Mouse (Mus musculus): ENCODE measurements around the gene Myrip. TPM values are rescaled to one million over a fixed set of nuclear protein-coding genes. Genes with fewer than 3 reads are reported as not detected.
"Not testable (repeated sequence)": the region's sequence is repeated elsewhere in the genome, so short reads cannot be mapped to it uniquely, and the experiment has no call there.

Myrip gene
- 10 to 100 TPM in 1 of 4 experiments, 1 to 10 TPM in 3; 5.5 to 10.8 (median 7.0) TPM for total RNA-seq (2022)

DNA sequence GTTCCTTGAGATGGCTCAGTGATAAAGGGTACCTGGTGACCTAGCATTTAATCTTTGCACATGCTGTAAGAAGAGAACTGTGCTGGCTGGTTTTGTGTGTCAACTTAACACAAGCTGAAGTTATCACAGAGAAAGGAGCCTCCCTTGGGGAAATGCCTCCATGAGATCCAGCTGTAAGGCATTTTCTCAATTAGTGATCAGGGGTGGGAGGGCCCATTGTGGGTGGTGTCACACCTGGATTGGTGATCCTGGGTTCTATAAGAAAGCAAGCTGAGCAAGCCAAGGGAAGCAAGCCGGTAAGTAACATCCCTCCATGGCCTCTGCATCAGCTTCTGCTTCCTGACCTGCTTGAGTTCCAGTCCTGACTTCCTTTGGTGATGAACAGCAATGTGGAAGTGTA lies at the start of gene Myrip:
TSS of gene Myrip (plus strand) at position 301 of the 400 bp plus-strand sequence.
- DNase-seq = not testable (repeated sequence)

DNA sequence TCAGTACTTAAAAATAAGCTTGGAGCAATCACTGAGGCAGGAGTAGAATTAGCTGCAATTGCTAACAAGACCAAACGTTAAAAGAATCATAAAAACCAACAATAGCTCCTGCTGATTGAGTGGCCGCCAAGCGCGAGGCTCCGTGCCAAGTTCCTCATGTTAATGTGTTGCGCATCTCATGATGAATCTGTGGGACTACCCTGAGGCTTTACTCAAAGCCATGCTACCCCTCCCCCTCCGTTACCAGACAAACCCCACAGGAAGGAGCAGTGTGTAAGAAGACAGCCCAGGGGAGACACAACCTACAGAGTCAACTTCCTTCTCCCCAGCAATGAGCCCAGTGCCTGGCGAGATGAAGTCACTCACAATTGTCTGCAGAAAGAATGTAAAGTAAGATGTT lies 41.5 kb upstream of the Myrip start:
- no peak for DNase-seq

DNA sequence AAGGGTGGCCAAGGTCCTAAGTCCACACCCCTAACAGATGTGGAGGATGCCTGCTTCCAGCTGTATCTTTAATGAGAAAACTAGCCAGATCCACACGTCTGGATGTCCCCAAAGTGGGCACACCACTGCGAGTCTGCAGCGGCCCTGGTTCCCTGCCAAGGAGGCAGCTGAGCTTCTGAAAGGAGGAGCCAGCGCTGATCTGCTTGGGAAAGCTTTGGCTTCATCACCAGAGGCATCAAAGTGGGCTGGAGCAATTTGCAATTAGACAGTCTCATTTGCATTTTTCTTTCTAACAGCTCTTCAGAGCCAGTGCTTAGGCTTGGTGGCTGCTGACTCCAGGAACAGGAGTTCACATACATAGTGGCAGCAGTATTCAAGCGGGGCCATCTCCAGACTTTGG lies 37.3 kb upstream of the Myrip start:
- DNase-seq = no peak

DNA sequence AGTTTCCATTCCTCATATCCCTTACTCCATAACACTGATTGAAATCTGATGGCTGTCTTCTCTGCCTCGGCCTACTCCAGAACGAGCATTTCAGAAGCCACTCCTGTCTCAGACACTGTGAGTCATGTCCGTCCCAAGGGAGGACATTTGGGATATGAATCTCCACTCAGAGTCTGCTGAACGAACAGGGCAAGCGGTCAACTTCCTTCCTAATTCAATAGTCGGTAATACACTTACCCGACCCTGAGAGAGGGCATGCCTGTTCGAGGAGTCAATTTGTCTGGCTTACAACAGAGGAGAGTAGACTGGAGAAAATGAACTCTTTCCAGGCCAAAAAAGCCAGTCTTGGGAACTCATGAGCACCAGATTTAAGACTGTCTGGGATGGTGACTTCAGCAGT lies 28.2 kb upstream of the Myrip start:
- peak; percentile 57 for DNase-seq

DNA sequence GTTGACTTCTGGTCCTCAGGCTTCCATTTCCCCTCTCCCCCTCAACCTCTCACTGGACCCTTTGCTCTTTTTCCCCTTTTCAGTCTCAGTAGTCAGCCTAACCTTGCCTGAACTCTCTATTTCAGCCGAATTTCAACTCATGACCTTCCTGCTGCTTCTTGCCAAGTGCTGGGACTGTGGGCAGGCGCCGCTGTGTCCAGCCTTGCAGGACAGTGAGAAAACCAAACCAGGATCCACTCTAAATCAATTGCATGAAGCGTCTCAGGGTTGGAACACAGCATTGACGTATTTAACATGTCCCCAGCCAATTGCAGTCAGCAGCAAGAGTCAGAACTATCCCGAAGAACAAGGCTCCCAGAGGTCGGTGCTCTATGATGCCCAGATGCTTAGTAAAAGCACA lies 26.1 kb upstream of the Myrip start:
- DNase-seq = peak; percentile 29

DNA sequence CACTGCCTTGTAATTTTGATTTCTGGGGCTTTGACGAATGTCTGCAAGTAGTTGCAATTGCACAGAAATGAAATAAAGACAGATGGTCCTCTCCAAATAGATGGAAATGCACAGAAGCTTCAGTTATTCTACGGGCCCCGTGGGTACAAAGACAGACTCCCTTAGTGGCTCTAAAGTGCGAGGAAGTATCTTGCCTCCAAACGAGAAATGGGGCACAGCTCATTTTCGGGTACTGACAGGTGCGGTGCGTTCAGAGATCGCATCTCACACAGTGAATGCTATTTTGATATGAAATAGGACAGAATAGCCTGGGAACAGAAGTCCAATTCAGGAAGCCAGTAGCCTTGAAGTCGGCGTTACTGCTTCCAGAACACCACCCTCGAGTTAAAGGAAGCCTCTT lies 20.2 kb upstream of the Myrip start:
- DNase-seq = no peak

DNA sequence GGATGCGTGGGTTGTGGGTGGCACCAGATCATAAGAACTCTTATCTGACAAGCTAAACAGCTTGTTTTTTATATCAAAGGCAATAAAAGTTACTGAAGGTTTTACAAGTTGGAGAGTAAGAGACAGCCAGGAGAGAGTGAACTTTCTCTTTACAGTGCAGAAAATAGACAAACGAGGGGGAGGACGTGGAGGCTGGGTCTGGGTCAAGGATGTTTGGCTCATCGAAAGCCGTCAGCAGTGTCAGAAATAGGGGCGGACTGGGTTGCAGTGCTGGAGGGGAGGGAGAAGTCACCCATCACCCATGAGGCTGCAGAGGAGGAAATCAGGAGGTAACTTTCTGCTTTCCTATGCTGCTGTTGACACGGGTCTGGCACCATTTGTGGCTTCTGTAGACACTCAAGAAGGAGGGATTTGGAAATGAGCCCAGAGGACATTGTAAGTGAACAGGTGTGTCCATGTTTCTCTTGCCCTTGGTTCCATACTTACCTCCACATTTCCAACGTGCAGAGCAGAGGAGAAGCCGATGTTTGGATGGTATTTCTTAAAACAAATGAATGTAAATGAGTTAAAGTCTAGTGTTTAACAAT lies 18.8 kb upstream of the Myrip start:
- no peak for DNase-seq

DNA sequence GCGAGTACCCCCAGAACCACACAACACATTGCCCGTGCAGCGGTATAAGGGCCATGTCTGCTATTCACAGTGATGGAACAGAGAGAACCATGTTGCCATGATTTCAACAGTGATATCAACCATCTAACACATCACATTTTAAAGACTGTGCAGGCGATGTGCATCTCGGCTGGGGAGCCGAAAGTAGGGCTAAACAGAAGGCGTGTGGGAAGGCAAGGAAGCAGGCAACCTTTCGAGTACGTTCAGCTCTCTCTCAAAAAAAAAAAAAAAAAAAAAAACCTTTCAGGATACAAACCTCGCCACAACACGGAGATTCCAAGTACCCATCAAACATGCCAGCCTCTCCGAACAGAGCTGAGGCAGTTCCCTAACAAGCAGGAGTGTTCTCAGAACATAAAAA lies 17.8 kb upstream of the Myrip start:
- DNase-seq = no peak

DNA sequence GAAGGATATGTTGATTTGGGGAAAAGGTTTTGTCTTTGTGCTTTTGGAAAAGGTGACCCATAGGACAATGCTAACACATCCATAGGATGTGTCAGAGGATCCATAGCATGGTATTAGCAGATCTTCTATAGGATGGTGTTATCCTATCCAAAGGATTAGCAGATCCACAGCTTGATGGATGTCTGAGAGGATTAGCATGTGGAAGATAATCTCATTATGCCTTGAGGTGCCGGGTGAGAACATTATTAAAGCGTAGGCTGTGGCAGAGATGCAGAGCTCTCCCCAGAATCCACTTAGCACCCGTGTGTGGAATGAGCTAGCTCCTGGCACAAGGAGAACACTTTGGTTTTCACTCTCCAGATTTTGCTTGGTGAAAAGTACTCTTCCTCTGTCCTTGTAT lies 13.3 kb upstream of the Myrip start:
- no peak for DNase-seq

DNA sequence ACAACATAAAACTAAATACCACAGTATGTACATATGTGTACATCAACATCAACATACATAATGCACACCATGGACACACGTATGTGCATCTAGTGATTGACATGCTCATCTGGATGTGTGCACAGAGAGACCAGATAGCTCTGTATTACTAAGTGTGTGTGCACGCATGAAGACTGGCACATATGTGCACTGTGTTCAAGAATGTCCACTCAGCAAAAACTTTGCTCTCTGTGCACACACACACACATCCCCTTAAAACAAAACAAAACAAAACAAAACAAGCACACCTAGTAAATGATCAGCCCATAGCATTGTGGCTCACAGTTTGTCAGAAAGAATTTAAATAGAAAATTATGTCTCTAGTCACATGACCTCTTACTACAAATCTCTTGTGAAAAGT lies 10.9 kb upstream of the Myrip start:
- DNase-seq = no peak

DNA sequence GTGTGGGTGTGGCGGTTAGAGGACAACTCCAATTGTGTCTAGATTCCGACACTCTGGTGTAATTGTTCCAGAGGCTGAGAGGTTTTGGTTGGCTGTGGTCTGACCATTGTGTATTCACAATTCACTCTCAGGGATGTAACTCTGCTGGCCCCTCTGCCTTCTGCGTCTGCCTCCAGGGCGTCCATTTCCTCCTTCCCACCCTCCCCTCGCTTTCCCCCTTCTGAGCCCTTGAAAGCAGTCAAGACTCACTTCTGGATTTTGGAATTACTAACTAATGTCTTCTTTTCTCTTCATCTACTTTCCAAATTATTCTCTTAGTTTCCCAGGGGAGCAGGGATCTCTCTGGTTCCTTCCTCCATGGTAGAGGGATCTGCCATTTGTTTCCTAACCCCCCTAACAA lies 8.8 kb upstream of the Myrip start:
- no peak for DNase-seq

DNA sequence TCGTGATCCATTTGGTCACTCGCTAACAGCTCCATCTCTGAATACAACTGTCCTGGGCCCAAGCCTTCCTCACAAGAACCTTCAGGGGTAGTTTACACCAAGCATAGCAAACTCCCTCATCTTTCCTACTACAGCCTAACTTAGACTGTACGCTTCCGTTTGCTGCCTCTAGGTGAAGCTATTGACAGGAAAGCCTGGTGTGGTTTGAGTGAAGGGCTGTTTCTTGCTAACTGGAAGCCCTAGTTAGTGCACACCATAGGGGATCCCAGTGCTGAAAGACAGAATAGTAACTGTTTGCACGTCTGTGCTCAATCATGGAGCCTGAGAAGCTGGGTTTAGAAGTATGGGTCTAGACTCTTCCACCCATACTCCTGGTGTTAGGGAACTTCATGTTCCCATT lies 5.8 kb upstream of the Myrip start:
- no peak for DNase-seq

DNA sequence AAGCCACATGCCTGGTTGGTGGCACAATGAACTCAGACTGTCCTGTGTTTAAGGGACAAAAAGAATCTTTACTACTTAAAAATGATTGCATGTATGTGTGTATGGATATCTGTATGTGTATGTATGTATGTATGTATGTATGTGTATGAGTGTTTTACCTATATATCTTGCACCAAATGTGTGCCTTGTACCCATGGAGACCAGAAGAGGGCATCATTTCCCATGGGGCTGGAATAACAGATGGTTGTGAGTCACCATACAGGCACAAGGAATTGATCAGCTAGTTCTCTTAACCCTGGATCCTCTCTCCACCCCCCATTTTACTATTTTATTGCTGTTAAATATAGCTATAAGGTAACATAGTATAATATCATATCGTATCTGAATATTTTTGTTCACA lies 4.4 kb upstream of the Myrip start:
- no peak for DNase-seq

DNA sequence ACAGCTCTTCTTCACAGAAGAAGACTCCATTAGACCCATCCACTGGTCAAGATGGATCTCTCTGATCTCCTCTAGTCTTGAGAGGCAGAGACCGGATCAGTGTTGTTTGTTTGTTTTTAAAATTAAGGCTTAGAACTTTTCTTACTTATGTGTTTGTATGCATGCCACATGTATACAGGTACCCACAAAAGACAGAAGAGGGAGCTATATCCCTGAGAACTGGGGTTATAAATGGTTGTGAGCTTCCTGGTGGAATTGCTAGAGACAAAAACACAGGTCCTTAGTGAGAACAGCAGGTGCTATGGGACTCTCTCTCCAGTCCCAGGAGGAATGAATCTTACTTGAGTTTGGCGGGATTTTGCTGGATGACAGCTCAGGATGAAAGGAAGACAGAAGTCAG lies 1.9 kb upstream of the Myrip start:
- DNase-seq = no peak

DNA sequence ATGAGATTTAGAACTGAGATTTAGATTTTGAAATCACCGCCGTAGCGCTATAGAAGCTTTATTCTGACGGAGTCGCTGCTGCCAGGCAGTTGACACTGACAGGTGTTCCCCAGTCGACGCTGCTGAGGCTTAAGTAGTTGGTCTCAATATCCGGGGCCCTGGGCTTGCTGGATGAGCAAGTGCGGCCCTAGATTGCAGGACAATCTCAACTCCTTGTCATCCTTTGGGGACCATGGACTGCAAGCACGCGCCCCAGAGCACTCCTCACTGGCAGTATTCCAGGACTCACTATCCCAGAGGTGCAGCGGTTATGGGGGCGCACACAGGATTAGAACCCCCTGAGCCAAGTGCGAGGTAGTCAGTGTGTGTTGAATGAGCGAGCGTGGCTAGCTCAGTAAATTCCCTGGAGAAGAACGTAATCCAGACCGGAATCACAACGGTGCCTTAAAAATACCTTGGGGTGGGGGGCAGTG lies 1.7 kb downstream of the Myrip start:
- no peak for DNase-seq

DNA sequence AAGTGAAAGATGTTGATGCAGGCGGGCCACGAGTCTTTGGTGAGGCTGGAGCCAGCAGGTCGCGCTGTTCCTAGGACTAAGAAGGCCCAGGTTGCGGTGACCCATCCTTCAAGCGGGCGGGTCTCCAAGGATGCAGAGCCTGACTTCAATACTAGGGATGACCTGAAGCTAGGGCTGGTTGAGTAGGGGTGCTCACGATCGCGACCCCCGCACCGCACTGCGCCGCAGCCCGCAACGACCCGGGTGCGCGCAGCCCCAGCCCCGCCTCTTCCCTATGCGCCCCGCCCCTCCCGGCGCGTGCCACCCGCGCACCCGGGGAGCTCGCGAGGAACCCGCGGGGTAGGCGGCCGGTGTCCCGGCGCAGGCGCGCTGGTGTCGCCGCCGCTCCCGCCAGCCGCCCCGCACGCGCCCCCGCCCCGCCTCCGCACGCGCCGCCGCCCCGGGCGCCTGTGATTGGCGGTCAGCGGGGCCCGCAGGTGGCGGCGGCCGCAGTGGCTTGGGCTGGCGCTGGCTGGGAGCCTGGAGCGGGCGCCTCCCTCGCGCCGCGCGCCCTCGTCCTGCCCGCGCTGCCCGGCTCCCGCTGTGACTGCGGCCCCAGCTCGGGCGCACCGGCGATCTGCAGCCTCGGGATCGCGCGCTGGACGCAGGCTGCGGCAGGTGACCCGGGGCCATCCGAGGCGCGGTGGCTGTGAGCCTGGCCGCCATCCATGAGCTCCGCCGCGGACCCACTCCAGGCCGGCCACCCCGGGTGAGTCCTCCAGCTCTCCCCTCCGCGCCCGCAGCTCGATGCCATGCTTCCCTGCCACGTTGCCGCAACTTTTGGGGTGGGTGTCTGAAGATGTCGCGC lies 2.4 kb downstream of the Myrip start:
- DNase-seq = peak; percentile 34

DNA sequence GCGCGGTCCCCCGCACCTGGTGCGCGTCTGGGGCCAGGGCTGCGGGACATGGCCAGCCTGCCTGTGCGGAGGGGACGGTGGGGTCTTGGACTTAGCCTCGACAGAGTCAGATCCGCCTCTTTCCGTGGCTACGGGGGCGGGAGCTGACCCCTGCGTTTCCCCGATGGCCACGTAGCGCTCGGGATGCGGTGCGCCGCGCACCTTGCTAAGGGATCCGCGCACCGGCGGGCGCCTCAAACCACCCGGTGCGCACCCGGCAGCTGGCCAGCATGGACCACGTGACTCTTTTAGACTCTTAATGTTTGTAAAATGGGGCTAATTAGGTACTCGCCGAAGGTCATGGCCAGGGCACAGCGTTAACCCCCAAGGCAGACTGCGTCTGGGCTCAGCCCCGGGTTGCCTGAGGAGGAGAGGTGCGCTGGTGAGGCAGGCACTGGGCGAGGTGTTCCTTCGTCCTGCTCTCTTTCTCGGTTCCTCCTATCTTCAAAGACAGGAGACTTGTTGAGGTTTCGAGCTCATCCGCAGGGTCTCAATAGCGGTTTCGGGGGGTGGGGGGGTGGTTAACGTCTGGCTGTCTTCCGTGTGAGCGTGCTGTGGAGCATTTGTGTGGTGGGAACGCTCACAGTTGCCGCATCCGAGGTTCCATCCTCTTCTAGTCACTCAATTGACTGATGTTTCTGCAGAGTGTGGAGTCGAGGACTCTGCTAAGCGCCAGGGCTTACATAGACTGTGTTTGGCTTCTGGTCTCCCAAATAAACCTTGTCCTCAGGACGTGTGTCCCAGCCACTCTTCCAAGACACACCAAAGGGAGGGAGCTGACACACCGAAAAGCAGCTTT lies 3.2 kb downstream of the Myrip start:
- DNase-seq = peak; percentile 3

DNA sequence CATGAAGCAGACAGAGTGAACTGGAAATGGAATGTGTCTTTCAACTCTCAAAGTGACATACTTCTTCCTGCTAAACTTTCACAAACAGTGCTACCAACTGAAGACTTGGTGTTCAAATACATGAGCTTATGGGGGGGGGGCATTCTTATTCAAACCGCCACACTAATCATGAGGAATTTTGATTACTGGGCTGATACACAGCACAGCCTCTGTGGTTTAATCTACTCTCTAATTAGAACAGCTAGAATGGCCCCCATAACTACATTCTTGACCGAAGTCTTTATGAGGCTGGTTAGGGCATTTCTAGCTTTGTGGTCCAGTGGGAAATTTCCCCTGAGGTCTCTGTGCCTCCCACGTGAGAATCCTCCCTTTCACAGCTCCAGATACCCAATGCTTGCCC lies 13.9 kb downstream of the Myrip start:
- DNase-seq = no peak

DNA sequence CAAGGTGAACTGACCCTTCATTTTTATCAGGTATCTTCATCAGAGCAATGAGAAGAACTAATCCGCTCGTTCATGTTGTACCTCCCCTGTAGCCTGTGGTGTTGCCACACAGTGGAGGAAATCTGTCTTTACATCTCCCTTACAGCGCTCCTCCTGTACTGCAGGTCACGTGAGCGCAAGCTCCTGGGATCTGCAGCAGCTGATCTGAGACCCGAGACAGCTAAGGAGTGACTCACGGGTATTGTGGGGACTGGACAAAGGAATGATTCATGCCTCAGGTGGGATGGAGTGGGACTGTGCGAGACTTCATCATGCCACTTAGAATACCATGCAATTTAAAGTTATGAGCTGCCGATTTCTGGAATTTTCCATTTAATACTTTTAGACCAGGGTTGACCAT lies 17.8 kb downstream of the Myrip start:
- no peak for DNase-seq

DNA sequence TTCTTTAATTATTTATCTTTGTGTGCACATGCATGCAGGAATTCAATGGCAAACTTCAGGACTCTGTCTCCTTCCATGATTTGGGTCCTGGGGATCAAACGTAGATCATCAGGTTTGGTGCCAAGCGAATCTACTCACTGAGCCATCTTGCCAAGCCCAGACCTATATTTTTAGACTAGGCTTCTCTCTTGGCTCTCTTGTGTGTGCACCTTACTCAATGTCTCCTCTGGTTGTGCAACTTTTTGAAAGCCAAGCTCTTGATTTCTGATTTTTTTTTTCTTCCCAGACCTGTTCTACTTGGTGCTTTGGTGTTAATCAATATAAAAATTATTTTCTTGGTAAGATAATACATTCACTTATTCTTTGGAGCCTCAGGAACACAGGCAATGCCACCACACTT lies 19.3 kb downstream of the Myrip start:
- DNase-seq = no peak

DNA sequence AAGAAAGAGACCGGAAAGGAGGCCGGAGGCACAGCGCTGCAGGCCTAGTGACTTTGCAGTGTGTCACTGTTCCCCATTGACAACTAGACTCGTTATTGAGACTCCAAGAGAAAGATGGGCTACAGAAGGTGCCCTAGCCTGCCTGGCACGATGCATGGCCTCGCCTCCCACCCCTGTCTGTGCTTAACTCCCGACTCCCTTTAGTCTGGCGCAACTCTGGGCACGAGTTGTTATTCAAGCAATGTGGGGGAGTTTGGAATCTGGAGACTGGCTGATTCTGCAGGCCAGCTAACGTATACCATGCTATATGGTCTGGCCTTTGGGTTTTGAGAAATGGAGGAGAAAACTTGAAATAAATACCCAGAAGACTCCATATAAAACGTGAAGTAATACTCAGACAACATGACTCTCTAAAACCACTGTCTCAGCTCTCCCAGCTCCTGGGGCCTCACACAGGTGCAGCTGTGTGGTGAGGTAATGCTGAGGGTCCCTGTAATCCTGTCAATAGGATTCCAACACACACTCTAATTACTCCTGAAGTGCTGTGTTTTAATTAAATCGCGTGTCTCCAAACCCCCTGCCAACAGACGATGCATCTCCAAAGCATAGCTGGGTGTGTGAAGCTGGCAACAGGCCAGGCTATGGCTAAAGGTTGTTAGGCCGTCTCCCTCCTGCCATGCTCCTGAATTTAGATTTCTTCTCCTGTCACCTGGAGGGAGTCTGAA lies 21.6 kb downstream of the Myrip start:
- DNase-seq = no peak

DNA sequence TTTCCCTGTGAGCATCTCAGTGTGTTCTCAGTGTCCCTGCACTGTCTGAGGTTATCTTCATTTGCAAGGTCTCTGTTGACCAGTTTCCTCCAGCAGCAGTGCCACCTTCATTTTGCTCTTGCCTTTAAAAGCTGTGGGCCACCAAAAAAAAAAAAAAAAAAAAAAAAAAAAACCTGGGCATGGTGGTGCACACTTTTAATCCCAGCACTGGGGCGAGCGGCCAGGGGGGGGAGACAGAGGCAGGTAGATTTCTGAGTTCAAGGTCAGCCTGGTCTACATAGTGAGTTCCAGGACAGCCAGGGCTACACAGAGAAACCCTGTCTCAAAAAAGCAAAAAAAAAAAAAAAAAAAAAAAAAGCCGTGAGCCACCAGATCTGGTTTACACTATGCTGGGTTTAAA lies 29.7 kb downstream of the Myrip start:
- not testable (repeated sequence) for DNase-seq

DNA sequence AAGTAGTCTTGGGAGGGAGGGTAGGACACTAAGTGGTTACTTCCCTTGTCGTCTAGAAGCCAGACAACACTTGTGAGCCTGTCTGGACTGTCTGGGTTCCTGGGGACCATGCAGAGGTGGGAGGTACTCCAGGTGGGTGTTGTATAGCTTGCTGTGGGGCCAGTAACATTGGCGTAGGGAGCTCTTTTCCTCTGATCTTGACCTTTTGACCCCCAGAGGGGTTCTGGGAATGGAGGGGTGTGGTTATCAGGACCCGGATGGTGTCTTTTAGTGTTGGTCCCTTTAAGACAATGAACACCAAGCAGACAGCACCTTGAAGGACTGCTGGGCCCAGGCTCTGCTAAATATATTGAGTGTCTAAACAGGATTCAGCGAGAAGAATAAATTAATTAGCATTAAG lies 36.9 kb downstream of the Myrip start:
- no peak for DNase-seq
